Mouse (Mus musculus): Measurements from ENCODE around the gene Gm20388. TPM values are rescaled to one million over a fixed set of nuclear protein-coding genes. Genes with fewer than 3 reads are reported as not detected.

Gene Gm20388
- polyA plus RNA-seq, 1 experiment from 2014 or later, result 5.3 TPM

DNA sequence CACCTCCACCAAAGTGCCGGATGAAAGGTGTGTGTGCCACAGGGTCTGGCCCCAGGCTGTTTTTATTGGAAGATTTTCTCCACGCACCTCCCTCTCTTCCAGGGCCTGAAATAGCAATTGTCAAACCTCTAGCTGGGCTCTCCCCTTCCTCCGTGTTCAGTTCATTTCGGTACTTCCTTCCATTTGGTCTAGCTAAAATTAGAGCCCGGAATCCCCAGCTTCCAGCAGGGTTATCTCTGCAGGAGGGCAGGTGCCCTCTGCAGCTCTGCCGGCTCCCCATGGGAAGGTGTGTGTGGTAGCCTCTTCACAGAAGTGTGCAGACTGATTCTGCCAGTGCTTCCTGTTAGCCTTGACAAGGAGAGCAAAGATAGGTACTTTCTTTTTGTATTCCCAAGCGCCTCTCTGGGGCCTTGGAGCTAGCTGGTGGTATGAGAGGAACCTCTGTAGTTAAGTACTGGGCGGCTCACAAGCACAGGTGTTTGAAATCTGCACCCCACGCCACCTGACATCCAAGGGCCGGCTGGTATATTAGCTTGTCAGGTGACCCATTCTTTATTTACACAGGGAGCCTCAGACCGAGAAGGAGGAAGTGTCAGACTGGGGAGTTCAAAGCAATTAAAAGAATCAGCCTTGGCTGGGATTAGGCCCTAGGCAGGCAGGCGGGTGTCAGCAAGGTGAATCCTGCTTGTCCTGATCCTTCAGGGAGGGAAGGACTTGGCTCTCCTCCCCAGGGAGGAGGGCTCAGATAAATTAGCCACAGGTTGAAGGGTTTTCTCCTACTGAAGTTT is 579.9 kb downstream of the Gm20388 start:
- DNase-seq (ENCODE audit: low spot score), result no peak
- 8% methylated on average over 12 of the region's 12 CpGs for WGBS
- no peak for ATAC-seq (replicated peaks; ENCODE audit: low FRiP score)
- no peaks in the 10 kb centered on the region for H3K27me3 ChIP-seq (replicated peaks; ENCODE audit: control insufficient read depth, insufficient read depth, low read length)
- H3K4me1 ChIP-seq (replicated peaks; ENCODE audit: control insufficient read depth, insufficient read depth, low read length), result peaks cover 68% of the 10 kb centered on the region
- H3K27ac ChIP-seq (ENCODE audit: low read depth, low read length), result peak overlapping the region; percentile 100
- H3K4me2 ChIP-seq, result peak overlapping the region; percentile 98
- H3K4me3 ChIP-seq (ENCODE audit: low read depth, low read length), result peak overlapping the region; percentile 98
- peak overlapping the region; percentile 95 for H3K9ac ChIP-seq (ENCODE audit: low read depth, low read length)
- no peaks in the 10 kb centered on the region for H3K36me3 ChIP-seq (ENCODE audit: control insufficient read depth, insufficient read depth, low read length)
- H3K9me3 ChIP-seq (ENCODE audit: control insufficient read depth, low read length), result no peaks in the 10 kb centered on the region

DNA sequence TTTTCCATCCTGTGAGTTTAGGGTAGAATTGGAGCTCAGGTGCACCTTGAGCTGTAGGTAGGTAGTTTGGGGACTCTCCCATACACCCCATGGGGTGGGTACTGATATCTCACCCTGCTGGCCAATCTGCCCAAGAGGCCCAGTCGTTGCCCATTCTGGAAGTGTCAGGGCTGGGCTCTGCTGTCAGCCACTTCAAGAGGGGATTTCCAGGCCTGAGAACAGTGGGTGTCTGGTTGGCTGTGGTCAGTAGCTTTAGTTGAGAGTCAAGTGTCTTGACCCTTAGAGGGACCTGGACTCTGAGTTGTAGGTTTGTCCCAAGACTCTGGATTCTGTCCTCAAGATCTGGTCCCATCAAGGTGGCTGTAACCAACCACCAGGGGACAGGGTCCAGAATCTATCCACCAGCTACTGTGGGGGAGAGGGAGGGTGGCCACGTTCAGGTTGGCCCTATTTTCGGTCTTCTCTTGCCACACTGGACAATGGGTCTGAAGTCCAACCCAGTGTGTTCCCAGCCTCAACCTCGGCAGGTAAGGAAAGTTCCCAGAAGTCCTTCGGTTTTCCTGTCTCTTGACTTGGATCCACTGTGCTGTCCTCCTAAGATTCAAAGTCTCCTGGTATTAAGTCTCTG is 580.6 kb downstream of the Gm20388 start:
- ATAC-seq (replicated peaks; ENCODE audit: low FRiP score) (no peak), DNase-seq (ENCODE audit: low spot score) (no peak)
- Histone ChIP-seq H3K27me3 (replicated peaks; ENCODE audit: control insufficient read depth, insufficient read depth, low read length) (no peaks in the 10 kb centered on the region), H3K9me3 (ENCODE audit: control insufficient read depth, low read length) (no peaks in the 10 kb centered on the region), H3K4me2 (peak overlapping the region; percentile 98), H3K27ac (ENCODE audit: low read depth, low read length) (peak overlapping the region; percentile 34; the same call in 1 of the 2 replicates), H3K9ac (ENCODE audit: low read depth, low read length) (peak overlapping the region; percentile 95), H3K36me3 (ENCODE audit: control insufficient read depth, insufficient read depth, low read length) (no peaks in the 10 kb centered on the region), H3K4me3 (ENCODE audit: low read depth, low read length) (peak overlapping the region; percentile 98), H3K4me1 (replicated peaks; ENCODE audit: control insufficient read depth, insufficient read depth, low read length) (peaks cover 65% of the 10 kb centered on the region)
- 47% methylated on average over 5 of the region's 5 CpGs for WGBS

- peak overlapping the region; percentile 98 for H3K4me2 ChIP-seq
- no peaks in the 10 kb centered on the region for H3K27me3 ChIP-seq (replicated peaks; ENCODE audit: control insufficient read depth, insufficient read depth, low read length)
- no peaks in the 10 kb centered on the region for H3K36me3 ChIP-seq (ENCODE audit: control insufficient read depth, insufficient read depth, low read length)
- H3K9me3 ChIP-seq (ENCODE audit: control insufficient read depth, low read length), result no peaks in the 10 kb centered on the region
- ATAC-seq (replicated peaks; ENCODE audit: low FRiP score) (no peak), DNase-seq (ENCODE audit: low spot score) (no peak)
- peak overlapping the region; percentile 1; the same call in 1 of the 2 replicates for H3K9ac ChIP-seq (ENCODE audit: low read depth, low read length)
- 38% methylated on average over 14 of the region's 14 CpGs for WGBS
- H3K4me3 ChIP-seq (ENCODE audit: low read depth, low read length), result peak overlapping the region; percentile 98
- 0 out of 2 replicates have a peak overlapping the region, but pooled peaks have one; percentile 47 for H3K27ac ChIP-seq (ENCODE audit: low read depth, low read length)
- peaks cover 71% of the 10 kb centered on the region for H3K4me1 ChIP-seq (replicated peaks; ENCODE audit: control insufficient read depth, insufficient read depth, low read length)
These were observed 581.7 kb downstream of the Gm20388 start for GRCm38 (mm10) chr8:120492193-120492880.

DNA sequence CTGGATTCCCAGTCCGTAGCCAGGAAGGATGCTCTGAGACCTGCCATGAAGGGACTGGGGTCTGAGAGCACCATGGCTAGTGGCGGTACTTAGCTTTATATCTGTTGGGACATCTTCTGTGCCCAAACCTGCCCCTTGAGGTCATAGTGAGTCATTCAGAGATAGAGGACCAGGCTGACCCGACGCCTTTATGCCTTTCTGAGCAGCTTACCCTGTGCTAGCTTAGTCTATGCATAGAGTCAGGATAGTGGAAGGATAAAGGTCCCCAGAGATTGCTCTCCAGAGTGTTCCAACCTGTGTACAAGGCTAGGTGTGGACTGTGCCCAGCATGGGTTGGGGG is 582.2 kb downstream of the Gm20388 start:
- peaks cover 76% of the 10 kb centered on the region for H3K4me1 ChIP-seq (replicated peaks; ENCODE audit: control insufficient read depth, insufficient read depth, low read length)
- peak overlapping the region; percentile 32; the same call in 1 of the 2 replicates for H3K9ac ChIP-seq (ENCODE audit: low read depth, low read length)
- ATAC-seq (replicated peaks; ENCODE audit: low FRiP score) (no peak), DNase-seq (ENCODE audit: low spot score) (no peak)
- peak overlapping the region; percentile 47; the same call in 1 of the 2 replicates for H3K27ac ChIP-seq (ENCODE audit: low read depth, low read length)
- no peaks in the 10 kb centered on the region for H3K9me3 ChIP-seq (ENCODE audit: control insufficient read depth, low read length)
- H3K27me3 ChIP-seq (replicated peaks; ENCODE audit: control insufficient read depth, insufficient read depth, low read length), result no peaks in the 10 kb centered on the region
- no peaks in the 10 kb centered on the region for H3K36me3 ChIP-seq (ENCODE audit: control insufficient read depth, insufficient read depth, low read length)
- H3K4me3 ChIP-seq (ENCODE audit: low read depth, low read length), result peak overlapping the region; percentile 98
- WGBS, result 26% methylated on average over 4 of the region's 4 CpGs
- peak overlapping the region; percentile 98 for H3K4me2 ChIP-seq

- peak overlapping the region; percentile 47 for H3K27ac ChIP-seq (ENCODE audit: low read depth, low read length)
- H3K9ac ChIP-seq (ENCODE audit: low read depth, low read length), result peak overlapping the region; percentile 32
- WGBS, result 57% methylated on average over 16 of the region's 16 CpGs
- peak overlapping the region; percentile 98 for H3K4me3 ChIP-seq (ENCODE audit: low read depth, low read length)
- no peaks in the 10 kb centered on the region for H3K9me3 ChIP-seq (ENCODE audit: control insufficient read depth, low read length)
- no peaks in the 10 kb centered on the region for H3K27me3 ChIP-seq (replicated peaks; ENCODE audit: control insufficient read depth, insufficient read depth, low read length)
- H3K4me1 ChIP-seq (replicated peaks; ENCODE audit: control insufficient read depth, insufficient read depth, low read length), result peaks cover 85% of the 10 kb centered on the region
- DNase-seq (ENCODE audit: low spot score), result no peak
- peak overlapping the region; percentile 98 for H3K4me2 ChIP-seq
- no peak for ATAC-seq (replicated peaks; ENCODE audit: low FRiP score)
- H3K36me3 ChIP-seq (ENCODE audit: control insufficient read depth, insufficient read depth, low read length), result no peaks in the 10 kb centered on the region
These were observed 583.1 kb downstream of the Gm20388 start for GRCm38 (mm10) chr8:120493508-120494464.

DNA sequence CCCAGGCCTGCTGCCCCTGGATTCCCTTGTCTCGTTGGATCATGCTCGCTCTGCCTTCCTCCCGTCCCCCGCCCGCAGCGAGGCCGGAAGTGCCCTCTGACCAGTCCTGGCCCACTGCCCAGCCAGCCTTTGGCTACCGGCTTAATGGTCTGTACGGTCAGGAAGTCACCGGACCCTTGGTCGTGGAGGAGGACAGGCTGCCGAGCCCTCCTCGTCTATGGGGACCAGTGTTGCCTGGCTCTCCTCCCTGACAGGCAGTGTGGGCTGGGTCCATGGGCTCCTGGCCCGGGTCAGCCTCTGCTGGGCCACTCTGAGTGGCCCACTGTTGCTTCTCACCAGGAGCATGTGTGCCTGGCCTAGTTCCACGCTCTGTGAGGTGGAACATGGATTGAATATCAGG is 584.3 kb downstream of the Gm20388 start:
- peak overlapping the region; percentile 29 for H3K4me3 ChIP-seq (ENCODE audit: low read depth, low read length)
- no peaks in the 10 kb centered on the region for H3K36me3 ChIP-seq (ENCODE audit: control insufficient read depth, insufficient read depth, low read length)
- no peaks in the 10 kb centered on the region for H3K27me3 ChIP-seq (replicated peaks; ENCODE audit: control insufficient read depth, insufficient read depth, low read length)
- peak overlapping the region; percentile 98 for H3K4me2 ChIP-seq
- 51% methylated on average over 15 of the region's 15 CpGs for WGBS
- peak overlapping the region; percentile 32 for H3K9ac ChIP-seq (ENCODE audit: low read depth, low read length)
- no peaks in the 10 kb centered on the region for H3K9me3 ChIP-seq (ENCODE audit: control insufficient read depth, low read length)
- peak overlapping the region; percentile 78 for H3K27ac ChIP-seq (ENCODE audit: low read depth, low read length)
- DNase-seq (ENCODE audit: low spot score), result no peak
- H3K4me1 ChIP-seq (replicated peaks; ENCODE audit: control insufficient read depth, insufficient read depth, low read length), result peaks cover 95% of the 10 kb centered on the region
- no peak for ATAC-seq (replicated peaks; ENCODE audit: low FRiP score)

DNA sequence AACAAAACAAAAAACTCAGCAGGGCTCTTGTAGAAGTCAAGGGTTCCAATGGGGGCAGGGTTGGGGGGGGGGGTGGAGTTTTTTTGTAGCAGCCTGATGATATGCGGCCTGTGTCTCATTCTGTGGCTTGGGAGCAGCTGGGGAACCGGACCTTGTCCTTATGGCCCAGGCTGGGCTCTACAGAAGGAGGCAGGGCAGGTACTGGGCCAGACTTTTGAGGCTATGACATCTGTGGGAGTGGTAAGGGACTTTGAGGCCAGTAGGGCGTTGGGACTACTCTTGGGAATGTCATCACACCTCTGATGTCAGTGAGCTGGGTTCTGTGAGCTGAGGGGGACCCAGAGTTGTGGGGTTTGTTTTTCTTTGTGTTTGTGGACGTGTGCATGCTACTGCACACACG is 584.8 kb downstream of the Gm20388 start:
- H3K27me3 ChIP-seq (replicated peaks; ENCODE audit: control insufficient read depth, insufficient read depth, low read length), result no peaks in the 10 kb centered on the region
- peaks cover 96% of the 10 kb centered on the region for H3K4me1 ChIP-seq (replicated peaks; ENCODE audit: control insufficient read depth, insufficient read depth, low read length)
- no peaks in the 10 kb centered on the region for H3K36me3 ChIP-seq (ENCODE audit: control insufficient read depth, insufficient read depth, low read length)
- 0 out of 2 replicates have a peak overlapping the region, but pooled peaks have one; percentile 29 for H3K4me3 ChIP-seq (ENCODE audit: low read depth, low read length)
- WGBS, result 64% methylated on average over 5 of the region's 5 CpGs
- H3K27ac ChIP-seq (ENCODE audit: low read depth, low read length), result peak overlapping the region; percentile 78; the same call in 1 of the 2 replicates
- ATAC-seq (replicated peaks; ENCODE audit: low FRiP score) (no peak), DNase-seq (ENCODE audit: low spot score) (no peak)
- H3K4me2 ChIP-seq, result peak overlapping the region; percentile 98
- no peaks in the 10 kb centered on the region for H3K9me3 ChIP-seq (ENCODE audit: control insufficient read depth, low read length)
- no peak overlapping the region for H3K9ac ChIP-seq (ENCODE audit: low read depth, low read length)

- Histone ChIP-seq H3K4me1 (replicated peaks; ENCODE audit: control insufficient read depth, insufficient read depth, low read length) (peaks cover 96% of the 10 kb centered on the region), H3K4me3 (ENCODE audit: low read depth, low read length) (no peak overlapping the region), H3K9ac (ENCODE audit: low read depth, low read length) (peak overlapping the region; percentile 61; the same call in 1 of the 2 replicates), H3K36me3 (ENCODE audit: control insufficient read depth, insufficient read depth, low read length) (no peaks in the 10 kb centered on the region), H3K9me3 (ENCODE audit: control insufficient read depth, low read length) (no peaks in the 10 kb centered on the region), H3K27me3 (replicated peaks; ENCODE audit: control insufficient read depth, insufficient read depth, low read length) (no peaks in the 10 kb centered on the region), H3K27ac (ENCODE audit: low read depth, low read length) (peak overlapping the region; percentile 90; the same call in 1 of the 2 replicates), H3K4me2 (peak overlapping the region; percentile 97)
- no peak for ATAC-seq (replicated peaks; ENCODE audit: low FRiP score)
- DNase-seq (ENCODE audit: low spot score), result no peak
- 92% methylated on average over 15 of the region's 15 CpGs for WGBS
These were observed 585.8 kb downstream of the Gm20388 start for GRCm38 (mm10) chr8:120496478-120496877.
